Mouse (Mus musculus): ENCODE measurements around the gene Pygo2.

Pygo2 gene

DNA sequence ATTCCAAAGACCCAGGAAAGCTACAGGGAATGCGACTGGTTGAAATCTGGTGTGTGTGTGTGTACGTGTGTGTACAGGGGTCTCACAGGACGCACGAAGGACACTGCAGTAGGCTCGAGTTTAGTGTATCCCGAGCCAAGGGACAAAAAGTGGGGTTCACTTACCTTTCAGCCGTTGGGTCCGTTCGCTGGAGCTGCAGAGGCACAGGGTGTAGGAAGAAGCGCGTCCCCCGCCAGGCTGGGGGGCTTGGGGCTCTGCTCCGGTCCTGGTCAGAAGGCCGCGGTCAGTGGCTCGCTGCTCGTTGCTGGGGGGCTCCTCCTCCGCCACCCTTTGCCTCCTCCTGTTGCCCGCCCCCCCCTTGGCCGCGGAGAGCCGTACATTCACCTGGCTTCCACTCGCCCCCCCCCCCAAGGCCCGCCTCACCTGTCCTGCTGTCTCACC, 37.1 kb upstream of the Pygo2 start:
- no peak for DNase-seq (ENCODE audit: low read depth, low spot score)

DNA sequence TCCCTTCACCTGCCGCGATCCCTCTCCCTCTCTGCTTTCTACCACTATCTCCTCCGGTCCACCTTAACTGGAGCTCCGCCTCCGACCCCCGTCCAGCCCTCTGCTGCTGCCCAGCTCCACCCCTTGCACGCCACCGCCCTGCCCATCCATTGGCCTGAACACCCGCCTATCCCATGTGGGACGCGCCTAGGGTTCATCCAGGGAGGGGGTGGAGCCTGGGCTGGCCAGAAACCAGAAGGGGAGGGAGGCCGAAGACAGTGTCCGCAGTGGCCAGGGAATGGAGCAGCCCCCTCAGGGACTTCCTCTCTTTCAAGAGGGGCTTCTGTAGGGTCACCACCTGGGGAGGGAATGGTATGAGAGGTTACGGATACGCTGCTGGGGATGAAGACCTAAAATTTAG, 36.4 kb upstream of the Pygo2 start:
- peak; percentile 96 for DNase-seq (ENCODE audit: low read depth, low spot score)

DNA sequence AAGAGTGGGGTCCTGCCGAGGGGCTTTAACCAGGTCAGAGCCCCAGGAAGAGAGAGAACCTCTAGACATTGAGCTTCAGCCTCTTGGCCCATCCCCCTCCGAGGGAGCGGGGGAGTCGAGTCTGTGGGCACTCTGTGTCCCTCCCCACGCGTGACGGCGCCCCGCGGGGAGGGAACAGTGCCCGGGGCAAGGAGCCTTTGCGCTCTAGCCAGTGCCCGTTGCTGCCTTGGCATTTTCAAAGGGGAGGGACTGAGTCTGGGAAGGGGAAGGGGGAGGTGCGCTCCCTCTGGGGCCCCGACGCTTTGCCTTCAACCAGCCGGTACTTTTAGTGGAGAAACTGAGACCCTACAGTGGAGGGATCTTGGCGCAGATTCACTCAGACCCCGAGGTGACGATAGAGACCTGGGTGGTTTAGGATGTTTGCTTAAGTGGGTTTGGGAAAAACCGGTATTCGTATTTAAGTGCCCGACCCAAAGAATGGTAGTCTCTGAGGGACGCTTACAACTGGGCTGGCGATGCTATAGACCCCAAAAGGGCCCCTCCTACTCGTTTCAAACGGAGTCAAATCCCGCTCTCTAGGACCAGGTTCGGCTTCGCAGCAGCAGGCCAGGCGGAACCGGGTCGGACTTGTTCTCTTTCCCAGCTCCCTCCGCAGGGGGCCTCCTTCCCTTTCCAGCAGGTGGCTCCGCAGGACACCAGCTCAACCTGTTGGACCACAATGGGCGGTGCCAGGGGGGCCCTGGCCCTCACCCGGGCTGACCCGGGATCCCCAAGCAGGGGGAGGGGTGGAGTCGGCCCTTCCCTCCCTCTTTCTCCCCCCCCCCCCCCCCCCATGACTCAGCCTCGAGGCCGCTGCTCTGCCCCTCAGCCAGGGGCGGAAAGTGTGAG, 35.8 kb upstream of the Pygo2 start, which contains the start of gene Zbtb7b:
Gene Zbtb7b (minus strand): TSS at position 771 of the 888 bp plus-strand sequence.
- peak; percentile 68 for DNase-seq (ENCODE audit: low read depth, low spot score)

DNA sequence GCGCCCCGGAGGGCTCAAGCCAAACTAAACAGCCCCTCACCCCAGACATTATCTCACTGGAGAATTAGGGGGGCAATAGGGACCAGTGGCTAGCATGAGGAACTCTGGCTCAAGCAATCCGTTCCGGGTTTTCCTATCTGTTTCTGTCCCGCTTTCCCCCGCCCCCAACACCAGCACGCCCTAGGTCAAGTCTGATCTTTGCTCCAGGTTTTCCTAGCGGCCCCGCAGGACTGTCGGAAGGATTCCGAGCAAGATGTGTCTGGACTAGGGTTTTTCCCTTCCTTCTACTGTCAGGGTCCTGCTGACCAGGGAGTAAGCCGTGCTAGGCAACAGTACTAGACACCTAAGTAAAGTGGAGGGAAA, 35.1 kb upstream of the Pygo2 start:
- peak; percentile 90 for DNase-seq (ENCODE audit: low read depth, low spot score)

DNA sequence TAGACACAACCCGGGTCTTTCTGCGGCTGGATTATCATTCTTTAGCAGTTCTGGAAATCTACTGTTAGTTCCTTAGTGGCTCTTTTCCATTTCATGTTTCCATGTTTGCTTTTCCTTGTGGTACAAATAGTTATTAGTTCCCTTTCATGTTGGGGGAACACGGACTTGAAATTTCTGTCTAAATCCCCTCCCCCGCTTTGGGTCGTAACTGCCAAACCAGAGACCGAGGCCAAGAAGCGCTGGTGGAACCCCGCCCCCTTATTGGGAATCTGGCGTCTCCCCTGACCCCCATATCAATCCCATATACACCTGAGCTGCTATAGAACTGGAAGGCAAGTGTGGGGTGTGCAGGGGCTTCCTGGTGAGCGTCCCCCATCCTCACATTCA, 34.6 kb upstream of the Pygo2 start:
- no peak for DNase-seq (ENCODE audit: low read depth, low spot score)

DNA sequence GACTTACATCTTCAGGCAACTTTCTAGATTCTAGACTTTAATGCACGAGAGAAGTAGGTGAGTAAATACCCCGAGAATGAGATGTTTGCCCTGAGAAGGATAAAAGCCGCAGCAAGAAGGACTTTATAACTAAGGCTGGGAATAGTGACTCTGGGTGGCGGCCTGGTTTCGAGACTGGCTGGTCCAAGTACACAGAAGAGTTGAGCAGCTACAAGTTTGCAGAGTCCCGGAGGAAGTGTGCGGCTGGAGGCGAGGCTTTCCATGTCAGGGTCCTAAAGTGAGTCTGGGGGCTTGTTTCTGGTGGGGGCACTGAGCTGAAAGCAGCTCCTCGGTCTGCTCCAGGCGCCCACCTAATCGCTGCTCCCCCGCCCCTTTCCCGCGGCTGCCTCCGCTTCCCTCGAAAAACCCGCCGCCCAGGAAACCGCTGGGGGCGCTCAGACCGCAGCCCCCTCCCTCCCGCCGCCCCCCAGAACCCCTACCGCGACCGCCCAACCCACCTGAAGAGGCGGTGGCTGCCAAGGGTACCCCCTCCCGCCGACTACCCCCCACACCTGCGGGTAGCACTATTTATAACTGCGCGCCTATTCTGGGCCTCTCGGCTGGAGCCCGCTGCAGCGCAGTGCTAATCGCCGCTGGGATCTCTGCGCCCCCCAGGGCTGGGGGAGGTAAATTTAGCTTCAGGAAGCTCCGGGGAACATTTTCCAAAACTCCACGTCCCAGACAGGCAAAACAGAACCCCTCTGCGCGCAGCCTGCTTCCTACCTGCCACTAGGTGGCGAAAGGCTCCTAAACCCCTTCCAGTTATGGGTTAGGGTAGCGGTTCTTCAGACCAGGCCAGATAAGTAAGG, 34.0 kb upstream of the Pygo2 start:
- DNase-seq (ENCODE audit: low read depth, low spot score) = peak; percentile 83

DNA sequence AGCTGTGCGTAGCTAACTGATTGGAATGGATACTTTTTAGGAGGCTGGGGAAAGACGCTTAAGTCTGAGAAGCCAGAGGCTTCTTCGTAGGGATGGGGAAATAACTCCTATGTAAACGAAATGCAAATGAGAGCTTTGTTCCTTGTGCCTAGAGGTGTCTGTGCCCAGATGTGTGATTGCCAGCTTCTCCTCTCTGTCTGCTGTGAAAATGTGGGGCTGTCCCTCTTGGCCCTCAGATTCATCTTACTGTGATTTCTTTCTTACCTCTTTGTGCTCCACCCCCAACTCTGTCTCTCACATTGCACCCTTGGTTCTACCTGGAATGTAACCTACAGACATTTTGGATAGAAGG, 33.4 kb upstream of the Pygo2 start:
- DNase-seq (ENCODE audit: low read depth, low spot score) = no peak

DNA sequence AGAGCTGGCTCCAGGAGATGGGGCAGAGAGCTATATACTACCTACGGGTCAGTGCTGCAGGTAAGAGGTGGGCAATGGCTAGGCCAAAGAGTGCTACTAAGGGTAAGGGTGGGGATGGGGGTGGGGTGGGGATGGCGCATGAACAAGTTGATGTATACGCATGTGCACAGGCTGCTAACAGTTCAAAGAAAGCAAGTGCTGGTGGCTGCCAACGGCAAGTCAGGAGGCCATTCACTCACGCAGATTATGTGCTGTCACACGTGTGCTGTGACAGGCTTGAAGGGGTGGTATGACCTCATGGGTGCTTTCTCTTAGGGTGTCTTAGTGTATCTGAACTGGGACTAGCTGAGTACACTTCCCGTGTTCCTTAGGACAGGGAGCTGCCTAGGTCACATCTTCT, 28.7 kb upstream of the Pygo2 start:
- DNase-seq (ENCODE audit: low read depth, low spot score) = no peak

DNA sequence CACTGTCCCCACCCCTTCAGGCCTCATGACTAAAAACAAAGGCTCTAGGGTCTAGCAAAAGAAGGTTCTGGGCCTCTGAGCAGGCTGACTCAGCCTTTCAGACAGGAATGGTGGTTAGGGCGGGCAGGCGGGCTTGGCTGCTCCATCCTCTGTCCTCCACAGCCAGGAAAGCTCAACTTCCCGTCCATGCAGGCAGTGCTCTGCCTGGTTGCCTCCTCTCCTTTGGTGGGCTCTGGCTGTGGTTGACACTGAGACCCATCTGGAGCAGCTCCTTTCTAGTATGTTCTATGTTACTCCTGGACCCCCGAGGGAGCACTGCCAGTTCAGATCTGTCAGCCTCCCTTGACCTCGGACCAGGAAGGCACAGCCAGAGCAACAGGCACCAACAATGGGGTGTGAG, 27.3 kb upstream of the Pygo2 start, which contains the start of gene Lenep:
Gene Lenep (minus strand): TSS at position 101 of the 400 bp plus-strand sequence.
- DNase-seq (ENCODE audit: low read depth, low spot score) = no peak

DNA sequence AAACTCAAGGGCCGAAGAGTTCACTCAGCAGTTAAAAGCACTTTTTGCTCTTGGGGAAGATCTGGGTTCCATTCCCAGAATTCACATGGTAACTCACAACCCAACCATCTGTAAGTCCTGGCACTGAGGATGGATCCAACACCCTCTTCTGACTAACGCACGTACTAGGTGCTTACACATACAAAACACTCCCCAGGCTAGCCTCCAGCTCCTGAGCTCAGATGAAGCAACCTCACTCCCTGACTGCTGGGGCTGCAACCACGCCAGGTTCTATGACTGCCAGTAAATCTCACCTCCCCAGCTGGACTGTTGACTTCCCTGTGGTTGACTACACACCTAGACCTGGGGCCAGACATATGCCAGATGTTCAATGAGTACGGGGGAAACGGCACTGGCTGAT, 23.1 kb upstream of the Pygo2 start:
- no peak for DNase-seq (ENCODE audit: low read depth, low spot score)

DNA sequence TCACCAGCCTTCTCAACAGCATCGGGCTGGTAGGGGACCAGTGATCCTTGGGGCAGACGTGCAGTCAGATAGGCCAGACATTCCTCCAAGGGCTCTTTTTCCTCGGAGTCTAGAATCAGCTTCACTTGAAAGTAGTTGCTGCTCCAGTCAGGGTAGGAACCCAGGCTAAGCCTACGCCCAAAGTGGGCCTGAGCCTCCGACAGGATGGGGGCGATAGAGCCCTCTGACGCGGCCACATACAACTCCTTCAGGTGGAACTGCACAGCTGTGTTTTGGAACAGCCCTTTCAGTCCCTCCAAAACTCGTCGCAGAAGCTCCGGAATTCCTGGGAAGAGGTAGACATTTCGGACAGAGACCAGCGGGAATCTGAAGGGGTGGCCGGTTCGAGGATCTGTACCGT, 21.6 kb upstream of the Pygo2 start:
- no peak for DNase-seq (ENCODE audit: low read depth, low spot score)

DNA sequence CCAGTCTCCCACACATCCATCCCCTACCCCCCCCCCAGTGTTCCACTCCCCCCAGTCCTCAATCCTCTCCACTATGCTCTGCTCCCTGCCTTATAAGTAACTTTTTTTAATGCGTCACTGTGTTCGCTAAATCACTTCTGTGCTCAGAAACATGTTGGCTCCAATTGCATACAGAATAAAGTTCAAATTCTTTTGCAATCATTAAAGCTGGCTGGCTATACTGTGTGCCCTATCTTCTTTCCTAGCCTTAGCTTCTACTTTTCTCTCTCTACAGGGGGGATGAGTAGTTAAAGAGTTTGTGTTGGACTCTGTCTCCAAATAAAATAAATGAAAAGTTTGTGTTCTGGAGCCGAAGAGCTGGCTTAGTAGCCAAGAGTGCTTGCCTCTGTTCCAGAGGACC, 20.3 kb upstream of the Pygo2 start:
- DNase-seq (ENCODE audit: low read depth, low spot score) = no peak

DNA sequence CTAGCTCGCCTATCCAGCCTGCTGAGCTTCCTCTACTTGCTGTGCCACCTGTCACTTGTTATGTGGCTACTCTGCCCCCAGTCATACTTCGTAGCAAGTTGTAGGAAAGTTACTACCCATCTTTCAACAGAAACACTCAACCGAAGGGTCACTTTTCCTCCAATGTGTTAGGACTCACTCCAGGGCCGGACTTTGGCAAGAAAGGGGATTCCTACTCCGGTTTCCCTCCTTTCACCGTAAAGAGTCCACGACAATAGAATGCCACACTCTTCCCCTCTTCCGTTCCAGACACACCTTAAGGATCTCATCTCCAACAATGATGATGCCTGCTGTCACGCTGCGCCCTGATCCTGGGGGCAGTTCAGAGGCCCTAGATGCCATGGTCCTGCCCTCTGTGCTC, 19.1 kb upstream of the Pygo2 start:
- no peak for DNase-seq (ENCODE audit: low read depth, low spot score)

DNA sequence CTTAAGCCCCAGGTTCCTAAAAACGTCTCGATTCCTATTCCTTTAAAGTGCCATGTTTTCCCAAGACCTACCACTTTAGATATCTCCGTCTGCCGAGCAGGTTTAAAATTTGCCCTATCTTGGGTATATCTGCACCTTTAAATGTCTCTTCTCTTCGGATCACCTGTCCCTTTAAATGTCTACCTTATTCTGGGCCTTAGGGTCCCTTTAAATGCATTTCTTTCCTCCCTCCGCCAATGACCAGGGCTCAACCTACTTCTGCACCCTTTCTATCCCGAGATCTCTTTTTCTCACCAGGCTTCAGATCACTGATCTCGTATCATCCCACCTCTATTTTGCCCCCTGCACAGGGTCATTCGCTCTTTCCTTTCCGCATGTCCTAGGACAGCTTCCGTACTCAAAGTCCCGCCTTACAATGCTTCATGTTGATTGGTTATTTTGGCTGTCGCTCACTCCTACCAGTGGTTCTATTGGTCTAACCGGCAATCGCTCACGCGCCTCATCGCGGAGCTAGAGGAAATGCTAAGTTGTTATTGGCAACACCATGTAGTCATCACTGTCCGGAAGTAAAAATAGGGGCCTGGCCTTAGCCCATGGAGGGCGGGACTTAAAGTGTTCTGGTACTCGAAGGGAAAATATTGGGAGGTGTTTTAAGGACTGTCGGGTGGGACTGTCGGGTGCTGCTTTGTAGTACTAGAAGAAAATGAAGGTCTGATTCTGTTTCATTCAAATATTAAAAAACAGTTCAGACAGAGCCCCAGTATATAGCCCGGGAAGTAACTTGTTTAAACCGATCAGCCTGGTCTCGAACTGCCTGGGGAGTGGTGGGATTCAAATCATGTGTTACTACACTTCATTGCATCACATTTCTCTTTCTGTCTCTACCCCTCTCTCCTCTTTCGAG, 18.3 kb upstream of the Pygo2 start, which contains the start of gene Flad1:
Gene Flad1 (minus strand): TSS at position 381 of the 904 bp plus-strand sequence.
- DNase-seq (ENCODE audit: low read depth, low spot score) = peak; percentile 100

DNA sequence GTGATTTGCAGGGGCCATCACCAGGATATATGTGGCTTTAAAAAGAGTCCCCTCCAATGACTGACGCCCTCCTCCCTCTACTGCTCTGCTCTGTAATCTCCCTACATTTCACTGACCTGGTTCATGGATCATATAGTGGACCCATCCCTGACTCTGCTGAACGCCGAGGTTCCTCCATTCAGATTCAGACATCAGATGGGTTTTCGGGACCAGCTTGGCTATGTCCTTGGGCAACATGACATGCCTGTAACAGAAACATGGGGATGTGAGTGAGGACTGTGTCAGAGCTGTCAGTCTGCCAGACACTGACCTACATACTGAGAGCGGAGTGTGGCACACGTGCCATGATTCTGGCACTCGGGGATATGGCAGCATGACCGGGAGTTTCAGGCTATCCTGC, 13.9 kb upstream of the Pygo2 start:
- no peak for DNase-seq (ENCODE audit: low read depth, low spot score)

DNA sequence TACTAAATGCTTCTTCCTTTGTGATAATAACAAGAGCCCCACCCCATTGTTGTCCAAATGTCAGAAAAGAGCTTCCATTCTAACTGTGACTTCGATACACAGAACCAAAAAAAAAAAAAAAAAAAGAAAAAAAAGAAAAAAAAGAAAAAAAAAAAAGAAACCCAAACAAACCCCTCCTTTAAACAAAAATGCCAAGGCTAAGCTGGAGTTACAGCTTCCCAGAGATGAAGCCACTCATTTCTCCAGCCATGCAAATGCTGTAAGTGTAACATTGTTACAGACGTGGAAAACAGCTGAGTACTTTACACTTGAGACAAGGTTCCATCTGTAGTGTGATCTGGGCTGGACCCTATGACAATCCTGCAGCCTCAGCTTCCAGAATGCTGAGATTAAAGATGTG, 12.9 kb upstream of the Pygo2 start:
- no peak for DNase-seq (ENCODE audit: low read depth, low spot score)

DNA sequence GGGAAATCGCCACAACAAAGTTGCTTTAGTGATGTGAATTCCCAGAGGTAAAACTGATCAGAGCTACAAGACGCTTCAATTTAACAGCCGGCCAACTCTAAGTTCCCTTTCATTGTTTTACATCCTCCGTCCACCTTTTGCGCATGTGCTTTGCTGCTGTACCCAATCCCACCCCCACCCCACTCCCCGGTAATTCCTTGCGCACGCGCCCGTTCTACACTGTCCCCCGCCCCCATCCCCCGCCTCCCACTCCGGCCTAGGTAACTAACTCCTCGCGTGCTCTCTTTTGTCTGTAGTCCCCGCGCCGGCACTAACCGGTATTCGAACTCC, 12.2 kb upstream of the Pygo2 start:
- DNase-seq (ENCODE audit: low read depth, low spot score) = peak; percentile 89

DNA sequence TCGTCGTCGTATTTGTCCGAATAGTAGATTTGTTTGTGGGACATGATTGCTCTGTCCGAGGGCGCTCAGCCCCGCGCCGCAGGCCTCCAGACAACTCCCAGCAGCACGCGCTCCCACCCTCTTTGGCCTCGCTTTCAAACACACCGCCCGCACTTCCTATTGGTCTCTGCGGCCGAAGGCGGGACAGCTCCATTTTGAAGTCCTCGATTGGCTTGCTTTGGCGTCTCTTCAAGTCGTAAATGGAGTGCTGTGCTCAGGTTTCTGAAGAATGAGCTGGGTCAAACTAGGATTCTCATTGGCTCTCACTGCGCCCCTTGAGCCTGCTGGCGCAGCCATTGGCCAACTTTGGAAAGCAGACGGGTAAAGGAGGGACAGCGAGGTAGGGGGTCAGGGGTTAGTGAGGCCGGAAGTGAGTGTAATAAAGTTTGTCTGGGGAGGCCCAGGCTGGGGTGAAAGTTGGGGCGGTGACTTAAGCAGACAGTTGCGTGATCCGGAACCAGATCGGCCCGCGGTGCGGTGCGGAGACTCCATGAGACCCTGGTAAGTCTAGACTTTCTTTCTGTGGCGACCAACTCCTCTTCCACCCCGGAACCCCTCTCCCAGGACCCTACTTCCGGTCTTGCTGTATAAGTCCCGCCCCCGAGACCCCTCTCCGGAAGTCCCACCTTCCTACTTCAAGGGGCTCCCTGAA, 11.7 kb upstream of the Pygo2 start, which contains the start of the genes Cks1b and Shc1:
Gene Cks1b (minus strand): TSS at position 214 of the 691 bp plus-strand sequence.
Gene Shc1 (plus strand): TSS at position 274 of the 691 bp plus-strand sequence.
- peak; percentile 99 for DNase-seq (ENCODE audit: low read depth, low spot score)

DNA sequence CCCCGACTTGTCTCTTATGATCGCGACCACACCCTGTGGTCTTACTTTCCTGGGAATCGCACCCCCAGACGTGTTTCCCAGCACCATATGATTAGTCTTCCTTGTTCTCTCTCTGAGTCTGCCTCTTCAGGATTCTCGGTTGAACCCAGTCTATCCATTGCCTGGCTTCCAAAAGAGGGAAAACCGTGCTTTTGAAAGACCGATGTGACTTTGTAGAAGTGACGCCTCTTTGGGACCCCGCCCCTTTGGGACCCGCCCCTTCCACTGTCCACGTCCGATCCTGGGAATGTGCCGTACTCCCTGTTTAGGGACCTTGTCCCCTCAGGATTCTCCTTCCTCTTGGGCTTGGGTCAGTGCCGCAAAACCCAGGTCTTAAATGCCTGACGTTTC, 11.2 kb upstream of the Pygo2 start:
- peak; percentile 77 for DNase-seq (ENCODE audit: low read depth, low spot score)

DNA sequence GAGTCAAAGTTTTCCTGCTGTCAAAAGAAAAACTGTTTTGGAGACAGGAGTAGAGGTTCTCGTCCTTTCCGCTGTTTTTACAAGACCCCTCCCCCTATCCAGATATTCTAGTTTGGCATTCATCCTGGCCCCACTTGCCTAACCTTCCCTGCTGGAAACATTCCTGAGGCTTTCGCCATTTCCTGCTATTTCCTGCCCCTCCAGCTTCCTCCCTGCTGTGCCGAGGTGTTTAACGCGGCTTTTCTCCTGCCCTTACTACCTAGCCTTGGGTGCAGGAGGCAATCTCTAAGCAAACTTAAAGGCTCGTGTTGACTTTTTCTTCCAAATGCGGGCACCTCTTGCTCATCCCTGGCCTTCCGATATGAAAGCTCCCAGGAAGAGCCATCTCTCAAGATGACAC, 10.4 kb upstream of the Pygo2 start:
- peak; percentile 54 for DNase-seq (ENCODE audit: low read depth, low spot score)

DNA sequence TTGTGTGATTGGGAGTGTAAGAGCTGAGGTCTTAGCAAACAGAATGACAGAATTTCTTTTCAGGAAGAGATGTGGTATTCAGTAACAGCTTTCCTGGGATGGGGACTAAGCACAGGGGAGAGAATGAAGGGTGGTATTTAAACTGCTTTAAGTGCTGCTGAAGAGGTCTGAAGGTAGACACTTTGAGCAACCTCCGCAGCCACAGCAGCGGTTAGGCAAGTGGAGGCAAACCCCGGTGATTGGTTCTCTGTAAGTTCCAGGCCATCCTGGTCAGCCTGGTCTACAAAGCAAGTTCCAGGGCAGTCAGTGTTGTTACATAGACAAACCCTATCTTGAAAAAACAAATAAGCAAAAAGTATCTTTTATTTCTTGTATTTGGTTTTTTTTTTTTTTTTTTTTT, 10.0 kb upstream of the Pygo2 start:
- no peak for DNase-seq (ENCODE audit: low read depth, low spot score)

Data from mesoderm, embryonic 11.5 days (tissue).